Mouse (Mus musculus) stomach, postnatal 0 days (tissue): Measurements from ENCODE around the gene Gm21973.

Experiments used
- CTCF ChIP-seq: IDR thresholded peaks from 2 replicates; pipeline ENCODE4 v1.5.1; 2016; ENCODE audit warnings: antibody characterized with exemption, low read depth, mild to moderate bottlenecking, moderate library complexity
- EP300 ChIP-seq: optimal IDR thresholded peaks from 2 replicates; pipeline ENCODE3; 2016; ENCODE audit warnings: antibody characterized with exemption

DNA sequence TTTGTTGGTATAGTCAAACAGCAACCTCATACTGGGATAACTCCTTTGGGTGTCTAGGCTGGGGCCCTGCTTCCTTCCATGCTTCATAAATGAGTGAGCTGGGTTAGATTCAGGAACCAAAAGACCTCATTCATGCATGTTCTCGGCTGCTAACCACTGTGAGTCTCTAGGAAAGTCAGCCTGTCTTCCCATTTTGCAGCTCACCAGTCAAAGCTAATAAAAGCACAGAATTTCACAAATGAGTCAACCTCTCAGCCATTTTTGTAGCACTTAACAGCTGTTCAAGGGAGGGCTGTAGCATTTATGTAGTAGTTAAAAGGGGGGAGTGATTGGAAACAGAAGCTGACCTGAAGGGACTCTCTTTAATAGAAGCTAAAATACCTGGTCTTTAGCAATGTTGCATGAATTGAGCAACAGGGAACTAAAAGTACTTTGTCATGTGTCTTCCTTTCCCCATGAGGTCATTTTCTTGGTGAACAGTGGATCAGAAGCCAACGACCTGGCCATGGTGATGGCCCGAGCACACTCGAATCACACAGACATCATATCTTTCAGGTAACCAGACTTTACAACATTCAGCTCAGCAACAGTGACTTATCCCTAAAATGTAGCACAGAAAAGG lies 53.3 kb downstream of the Gm21973 start:
- no peak for TF ChIP-seq CTCF
- no peak for TF ChIP-seq EP300
